Mouse (Mus musculus) olfactory bulb, adult 2 months (tissue): ENCODE data around the gene Xrcc4.

ENCODE experiments used
- CTCF ChIP-seq: fragments of 200-500 bp; IDR thresholded peaks from 2 replicates; pipeline ENCODE4 v1.5.1; 2012; ENCODE audit warnings: low read depth, mild to moderate bottlenecking, low read length, moderate library complexity; ENCODE audit not compliant: insufficient read depth
- POLR2A ChIP-seq: fragments of 200-500 bp; IDR thresholded peaks from 2 replicates; pipeline ENCODE4 v1.6.1; 2012; ENCODE audit warnings: mild to moderate bottlenecking, low read depth, low read length, moderate library complexity; ENCODE audit not compliant: insufficient read depth

DNA sequence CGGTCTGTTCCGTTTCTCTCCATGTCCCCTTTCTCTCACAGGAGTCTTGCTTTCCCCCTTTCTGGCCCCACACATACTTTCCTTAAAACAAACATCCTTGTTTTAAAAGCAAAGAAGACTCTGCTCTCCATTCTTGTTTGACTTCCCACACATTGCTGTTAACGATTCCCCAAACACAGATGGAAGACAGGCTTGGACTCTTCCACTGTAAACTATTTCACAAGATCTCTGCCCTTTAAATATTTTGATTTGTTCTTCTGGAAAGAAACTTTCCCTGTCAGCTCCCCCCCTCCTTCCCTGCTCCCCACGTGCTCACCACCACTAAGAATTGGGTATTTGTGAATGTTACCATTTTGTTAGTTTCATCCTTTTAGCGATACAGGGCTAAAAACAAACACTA lies 297.9 kb downstream of the Xrcc4 start:
- TF ChIP-seq CTCF (no peak), POLR2A (no peak)
